Mouse (Mus musculus) forebrain, embryonic 16.5 days (tissue): Measurements from ENCODE around the gene Tspan5. TPM values are rescaled to one million over a fixed set of nuclear protein-coding genes. Genes with fewer than 3 reads are reported as not detected.
A peak's percentile ranks its signal among the peaks of the same experiment; 100 is the strongest.

Experiments used
- ATAC-seq: fragments of 200-750 bp; cut with Nextera tagmentation; 2 replicates; pipeline ENCODE4 v1.8.0; 2017; ENCODE audit warnings: mild to moderate bottlenecking, moderate library complexity
- H3K27ac ChIP-seq: fragments of 300-500 bp; sonication (generic); 2 replicates; pipeline ENCODE4 v1.5.1; 2014; ENCODE audit warnings: low read length, control low read depth
- H3K27me3 ChIP-seq: fragments of 300-500 bp; sonication (generic); replicated peaks from 2 replicates; pipeline ENCODE4 v1.6.1; 2014; ENCODE audit warnings: low read length; ENCODE audit not compliant: control insufficient read depth, insufficient read depth
- H3K36me3 ChIP-seq: fragments of 300-500 bp; sonication (generic); 2 replicates; pipeline ENCODE4 v1.6.1; 2014; ENCODE audit not compliant: control insufficient read depth, insufficient read depth
- H3K4me1 ChIP-seq: fragments of 300-500 bp; sonication (generic); replicated peaks from 2 replicates; pipeline ENCODE4 v1.6.1; 2014; ENCODE audit warnings: low read length; ENCODE audit not compliant: control insufficient read depth, insufficient read depth
- H3K4me2 ChIP-seq: fragments of 300-500 bp; sonication (generic); 2 replicates; pipeline ENCODE4 v1.6.1; 2014; ENCODE audit warnings: mild to moderate bottlenecking, low read length, control low read depth
- H3K4me3 ChIP-seq: fragments of 300-500 bp; sonication (generic); replicated peaks from 2 replicates; pipeline ENCODE4 v1.5.1; 2014; ENCODE audit warnings: mild to moderate bottlenecking, low read length, control low read depth
- H3K9ac ChIP-seq: fragments of 300-500 bp; sonication (generic); replicated peaks from 2 replicates; pipeline ENCODE4 v1.6.1; 2014; ENCODE audit warnings: low read depth, low read length, control low read depth
- H3K9me3 ChIP-seq: fragments of 300-500 bp; sonication (generic); 2 replicates; pipeline ENCODE4 v1.6.1; 2016; ENCODE audit warnings: low read length; ENCODE audit not compliant: control insufficient read depth
- WGBS: fragments of 180-500 bp; shearing (Covaris S2); extraction: QIAGEN DNeasy Blood & Tissue Kit; methylation state at CpG from one replicate; pipeline ENCODE4 v1.1.7; 2014; 5-methylcytosine and 5-hydroxymethylcytosine counted together
- polyA plus RNA-seq: library from polyadenylated mRNA; unstranded; fragments of >200 nt; fragmentation: Nextera tagmentation; extraction: Ambion mirVana; gene quantifications from 2 replicates; pipeline ENCODE4 v1.2.1, GENCODE M21; 2015

Tspan5 gene
- polyA plus RNA-seq, 1 experiment from 2014 or later, result 98.7 TPM

DNA sequence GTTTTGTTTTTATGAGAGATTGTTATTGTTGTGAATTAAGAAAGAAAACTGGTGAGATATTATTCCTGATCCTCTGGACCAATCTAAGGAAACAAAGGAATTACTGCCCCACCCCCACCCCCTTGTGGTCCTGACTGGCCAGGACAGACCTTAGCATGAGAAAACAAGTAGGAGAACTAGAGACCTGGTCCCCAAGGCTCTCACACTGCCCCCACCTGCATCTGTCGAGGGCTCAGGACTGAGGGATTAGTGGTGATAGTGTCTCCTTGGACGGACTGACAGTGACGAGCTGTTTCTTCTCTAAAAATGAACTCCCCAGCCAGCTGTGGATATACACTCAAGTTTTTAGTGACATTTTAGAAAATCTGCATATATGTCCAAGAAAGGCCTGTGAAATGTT lies 70.6 kb downstream of the Tspan5 start:
- H3K4me2 ChIP-seq, result no peak overlapping the region
- H3K4me3 ChIP-seq, result no peak overlapping the region
- H3K36me3 ChIP-seq, result no peaks in the 10 kb centered on the region
- ATAC-seq, result no peak
- WGBS, result 41% methylated on average over 3 of the region's 3 CpGs
- H3K4me1 ChIP-seq, result peaks cover 34% of the 10 kb centered on the region
- H3K27me3 ChIP-seq, result no peaks in the 10 kb centered on the region
- no peak overlapping the region for H3K27ac ChIP-seq
- no peak overlapping the region for H3K9ac ChIP-seq
- no peaks in the 10 kb centered on the region for H3K9me3 ChIP-seq

DNA sequence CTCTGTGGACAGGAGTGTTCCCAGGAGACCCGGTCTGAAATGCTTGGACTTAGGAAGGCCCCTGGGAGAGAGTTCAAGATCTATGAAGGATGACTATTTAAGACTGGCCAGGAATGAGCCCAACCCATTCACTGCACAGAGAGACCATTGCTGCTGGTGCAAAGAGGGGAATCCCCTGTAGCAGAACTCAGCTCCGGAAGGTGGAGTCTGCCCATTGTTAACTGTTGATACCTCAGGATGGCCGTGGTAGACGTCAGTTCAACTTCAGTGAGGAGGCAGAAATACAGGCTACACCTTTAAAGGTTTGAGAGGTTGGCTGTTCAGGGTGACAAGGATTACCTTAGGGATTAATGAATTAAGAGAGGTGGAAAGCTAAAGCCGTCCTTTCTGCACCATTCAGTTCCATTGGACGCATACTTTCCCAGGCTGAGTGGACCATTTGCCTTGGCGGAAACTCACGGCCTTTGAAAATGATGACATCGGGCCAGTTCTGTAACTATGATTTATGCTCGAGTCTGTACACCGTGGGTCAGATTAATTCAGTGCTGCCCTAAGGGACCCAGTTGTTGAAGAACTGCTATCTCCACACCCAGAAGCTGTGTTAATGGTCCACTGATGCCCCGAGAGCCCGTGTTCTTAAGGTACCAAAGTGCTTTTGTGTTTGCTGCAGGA lies 71.3 kb downstream of the Tspan5 start:
- H3K9ac ChIP-seq, result no peak overlapping the region
- H3K27ac ChIP-seq, result no peak overlapping the region
- H3K9me3 ChIP-seq, result no peaks in the 10 kb centered on the region
- no peaks in the 10 kb centered on the region for H3K36me3 ChIP-seq
- no peak for ATAC-seq
- no peaks in the 10 kb centered on the region for H3K27me3 ChIP-seq
- no peak overlapping the region for H3K4me3 ChIP-seq
- 87% methylated on average over 13 of the region's 13 CpGs for WGBS
- peaks cover 31% of the 10 kb centered on the region for H3K4me1 ChIP-seq
- H3K4me2 ChIP-seq, result no peak overlapping the region

DNA sequence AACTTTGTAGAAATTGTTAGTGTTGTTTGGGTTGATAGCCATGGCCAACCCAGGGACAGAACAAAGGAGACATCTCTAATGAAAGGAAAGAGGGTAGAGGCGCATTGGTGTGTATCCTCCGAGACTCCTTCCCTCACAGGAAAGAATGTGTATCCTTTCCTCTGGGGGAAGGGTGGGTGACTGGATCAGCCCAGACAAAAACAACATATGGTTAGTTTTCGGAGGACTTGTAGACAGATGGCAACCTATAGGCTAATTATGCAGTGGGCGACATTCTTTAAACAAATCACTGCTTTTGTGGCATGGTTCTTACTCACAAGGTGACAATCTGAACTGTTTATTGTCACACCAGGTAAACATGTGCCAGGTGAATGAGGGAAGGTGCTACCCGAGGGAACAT lies 72.5 kb downstream of the Tspan5 start:
- Histone ChIP-seq H3K36me3 (no peaks in the 10 kb centered on the region), H3K27ac (peak overlapping the region; percentile 59; the same call in 1 of the 2 replicates), H3K4me1 (peaks cover 26% of the 10 kb centered on the region), H3K9ac (no peak overlapping the region), H3K4me3 (no peak overlapping the region), H3K27me3 (no peaks in the 10 kb centered on the region), H3K9me3 (no peaks in the 10 kb centered on the region), H3K4me2 (no peak overlapping the region)
- peak; percentile 63 for ATAC-seq
- WGBS, result 45% methylated on average over 5 of the region's 5 CpGs

DNA sequence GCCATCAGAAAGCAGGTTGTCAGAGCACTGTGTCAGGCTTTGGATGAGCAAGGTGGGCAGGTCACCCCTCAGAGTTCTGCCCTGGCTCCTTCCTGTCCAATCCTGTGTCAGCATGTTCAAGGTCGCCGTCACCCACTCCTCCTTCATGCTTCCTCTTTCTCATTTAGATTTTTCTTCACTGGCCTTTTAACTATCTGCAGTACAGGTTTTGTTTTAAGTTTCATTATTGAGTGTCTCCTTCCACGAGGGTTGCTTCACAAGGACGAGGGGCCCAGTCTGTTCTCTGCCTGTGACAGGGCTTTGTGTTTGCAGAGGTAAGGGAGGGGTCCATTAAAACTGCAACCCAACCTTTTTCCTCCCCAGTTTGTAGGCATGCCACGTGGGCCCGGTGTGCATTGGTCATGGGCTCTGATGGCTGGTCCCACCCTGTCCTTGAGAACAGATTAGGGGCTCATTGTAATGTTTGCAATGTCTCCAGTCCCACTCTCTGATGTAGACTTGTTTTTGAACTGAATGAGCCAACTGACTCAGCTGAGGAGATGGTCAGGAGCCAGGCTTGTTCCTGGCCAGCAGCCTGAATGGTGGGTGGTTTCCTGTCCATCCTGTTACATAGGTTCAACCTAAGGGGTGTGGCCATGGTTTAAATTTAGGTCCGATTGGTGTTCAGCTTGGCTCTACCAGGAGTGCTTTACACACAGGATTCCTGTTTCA lies 73.3 kb downstream of the Tspan5 start:
- no peaks in the 10 kb centered on the region for H3K36me3 ChIP-seq
- H3K9ac ChIP-seq, result no peak overlapping the region
- H3K9me3 ChIP-seq, result no peaks in the 10 kb centered on the region
- 82% methylated on average over 7 of the region's 7 CpGs for WGBS
- peaks cover 22% of the 10 kb centered on the region for H3K4me1 ChIP-seq
- no peak overlapping the region for H3K4me2 ChIP-seq
- peak overlapping the region; percentile 59; the same call in 1 of the 2 replicates for H3K27ac ChIP-seq
- no peak overlapping the region for H3K4me3 ChIP-seq
- peak; percentile 27; the same call in 1 of the 2 replicates for ATAC-seq
- no peaks in the 10 kb centered on the region for H3K27me3 ChIP-seq

DNA sequence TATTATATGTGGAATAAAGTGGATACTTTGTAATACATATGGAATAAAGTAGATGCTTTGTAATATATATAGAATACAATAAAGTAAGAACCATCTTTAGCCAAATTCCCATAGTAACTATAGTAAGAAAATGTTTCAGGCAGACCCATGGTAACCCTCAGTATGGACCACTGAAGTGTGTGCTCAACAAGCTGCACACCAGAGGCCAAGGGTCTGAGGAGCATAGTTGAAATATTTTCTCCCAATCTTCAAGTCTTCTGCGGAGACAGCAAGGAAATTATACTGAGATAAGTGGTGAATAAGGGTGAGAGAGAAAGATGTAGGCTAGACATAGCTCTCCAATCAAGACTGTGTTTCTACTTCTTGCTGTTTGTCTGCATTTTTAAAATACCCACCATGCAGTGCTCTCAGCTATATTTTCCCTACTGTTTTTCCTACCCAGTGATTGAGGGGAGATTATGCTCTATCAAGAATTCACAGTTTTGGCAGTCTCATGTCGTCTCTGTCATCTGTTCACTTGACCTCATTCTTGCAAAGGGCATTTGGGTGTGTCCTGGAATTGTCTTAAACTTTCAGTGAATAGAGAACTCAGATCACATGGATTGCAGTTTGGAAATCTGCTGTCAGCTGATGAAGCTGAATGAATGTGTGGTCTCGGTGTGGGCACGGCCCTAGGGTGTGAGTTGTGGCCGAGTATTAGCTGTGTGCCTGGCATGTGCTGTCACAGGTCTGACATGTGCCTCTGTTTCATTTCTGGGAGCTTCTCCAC lies 75.1 kb downstream of the Tspan5 start:
- H3K4me3 ChIP-seq, result no peak overlapping the region
- no peak overlapping the region for H3K9ac ChIP-seq
- no peak for ATAC-seq
- H3K27ac ChIP-seq, result no peak overlapping the region
- WGBS, result 44% methylated on average over 5 of the region's 5 CpGs
- no peaks in the 10 kb centered on the region for H3K36me3 ChIP-seq
- H3K9me3 ChIP-seq, result no peaks in the 10 kb centered on the region
- peaks cover 23% of the 10 kb centered on the region for H3K4me1 ChIP-seq
- H3K4me2 ChIP-seq, result no peak overlapping the region
- H3K27me3 ChIP-seq, result no peaks in the 10 kb centered on the region

DNA sequence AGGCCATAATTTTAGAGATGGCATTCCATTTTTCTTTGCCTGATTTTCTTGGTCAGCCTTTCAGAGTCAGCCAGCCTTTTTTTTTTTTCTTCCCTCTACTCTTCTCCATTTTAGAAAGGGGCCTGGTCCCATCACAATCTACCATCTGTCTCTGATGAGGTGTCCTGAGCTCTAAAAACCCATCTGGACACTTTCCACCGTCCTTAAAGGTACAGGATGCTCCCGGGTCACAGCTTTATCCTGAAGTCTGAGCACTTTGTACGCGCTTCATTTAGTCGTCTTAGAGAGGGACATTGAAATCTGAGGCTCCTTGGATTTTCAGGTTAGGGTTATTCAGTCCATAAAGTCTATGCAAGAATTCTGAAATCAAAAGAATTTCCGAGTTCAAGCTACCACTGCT lies 77.9 kb downstream of the Tspan5 start:
- no peak for ATAC-seq
- Histone ChIP-seq H3K27ac (no peak overlapping the region), H3K4me2 (no peak overlapping the region), H3K36me3 (no peaks in the 10 kb centered on the region), H3K4me1 (peaks cover 23% of the 10 kb centered on the region), H3K9ac (no peak overlapping the region), H3K9me3 (no peaks in the 10 kb centered on the region), H3K27me3 (no peaks in the 10 kb centered on the region), H3K4me3 (no peak overlapping the region)
- 82% methylated on average over 6 of the region's 6 CpGs for WGBS

DNA sequence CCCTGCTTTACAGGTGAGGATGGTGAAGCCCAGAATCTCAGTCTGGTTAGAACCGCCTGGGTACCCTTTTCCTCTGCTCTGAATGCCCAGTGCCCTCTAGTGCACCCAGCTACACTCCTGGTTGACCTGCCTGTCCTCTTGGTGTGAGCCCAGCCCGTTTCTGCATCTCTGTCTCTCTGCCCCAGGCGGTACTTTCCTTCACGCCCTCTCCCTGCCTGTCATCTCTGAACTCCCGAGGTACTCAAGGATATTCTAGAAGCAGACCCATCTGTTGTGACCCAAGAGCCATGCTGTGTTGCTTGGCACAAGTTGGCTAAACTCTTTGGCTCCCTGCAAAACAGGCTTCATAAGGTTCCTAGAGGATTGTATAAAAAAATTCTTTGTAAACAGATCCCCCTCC lies 78.3 kb downstream of the Tspan5 start:
- no peak overlapping the region for H3K27ac ChIP-seq
- no peaks in the 10 kb centered on the region for H3K36me3 ChIP-seq
- no peaks in the 10 kb centered on the region for H3K9me3 ChIP-seq
- no peak overlapping the region for H3K4me3 ChIP-seq
- H3K27me3 ChIP-seq, result no peaks in the 10 kb centered on the region
- H3K4me2 ChIP-seq, result no peak overlapping the region
- peaks cover 20% of the 10 kb centered on the region for H3K4me1 ChIP-seq
- WGBS, result 69% methylated on average over 5 of the region's 5 CpGs
- H3K9ac ChIP-seq, result no peak overlapping the region
- no peak for ATAC-seq

DNA sequence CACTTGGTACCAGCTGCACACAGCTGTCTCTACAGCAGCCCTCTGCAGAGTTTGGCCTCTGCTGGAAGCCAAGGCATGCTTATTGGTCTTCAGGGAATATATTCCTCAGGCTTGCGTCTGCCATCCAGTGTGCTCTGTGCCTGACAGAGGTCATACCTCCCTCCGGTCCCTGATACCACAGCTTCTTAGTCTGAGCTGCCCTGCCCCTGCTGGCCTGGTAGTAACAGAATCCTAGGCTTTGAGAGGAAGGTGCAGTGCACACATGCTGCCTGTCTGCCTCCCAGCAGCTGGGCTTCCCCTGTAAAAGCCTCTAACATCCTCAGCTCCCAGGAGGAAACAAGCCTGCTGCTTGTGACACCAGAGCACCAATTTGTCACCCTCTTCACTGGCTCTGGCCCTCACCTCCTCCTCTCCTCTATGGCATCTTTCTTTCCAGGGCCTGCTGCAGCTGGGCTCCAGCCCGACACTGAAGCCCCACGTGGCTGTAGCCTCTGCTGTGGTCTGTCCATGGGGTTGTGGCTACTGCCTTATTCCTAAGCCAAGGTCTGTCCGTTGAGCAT lies 80.0 kb downstream of the Tspan5 start:
- Histone ChIP-seq H3K27ac (no peak overlapping the region), H3K4me2 (no peak overlapping the region), H3K9ac (no peak overlapping the region), H3K27me3 (no peaks in the 10 kb centered on the region), H3K4me1 (peaks cover 20% of the 10 kb centered on the region), H3K9me3 (no peaks in the 10 kb centered on the region), H3K4me3 (no peak overlapping the region), H3K36me3 (no peaks in the 10 kb centered on the region)
- no peak for ATAC-seq
- whole genome bisulfite sequencing, result 68% methylated on average over 5 of the region's 5 CpGs

DNA sequence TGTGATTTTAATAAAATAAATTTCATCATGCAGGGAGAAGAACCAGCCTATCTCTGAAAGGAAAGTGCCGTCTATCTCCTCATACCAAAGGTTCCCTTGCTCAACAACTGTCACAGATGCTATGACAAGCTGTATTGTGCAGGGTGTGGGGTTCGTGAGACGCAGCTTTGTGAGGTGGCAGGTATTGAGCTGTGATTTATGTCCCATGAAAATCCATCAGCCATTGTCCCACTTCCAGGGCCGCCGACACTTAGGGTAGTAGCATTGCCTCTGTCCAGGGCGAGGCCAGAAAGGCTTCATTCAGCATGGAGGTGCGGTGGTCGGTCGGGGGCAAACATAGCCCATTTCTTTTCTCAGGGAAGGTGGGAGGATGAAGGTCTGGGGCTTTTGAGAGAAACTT lies 81.9 kb downstream of the Tspan5 start:
- Histone ChIP-seq H3K9ac (no peak overlapping the region), H3K9me3 (no peaks in the 10 kb centered on the region)
- WGBS, result 40% methylated on average over 9 of the region's 9 CpGs

More for the DNA sequence above, 81.9 kb downstream of the Tspan5 start:
- Histone ChIP-seq H3K27me3 (no peaks in the 10 kb centered on the region), H3K4me1 (peaks cover 18% of the 10 kb centered on the region), H3K36me3 (no peaks in the 10 kb centered on the region), H3K4me2 (no peak overlapping the region), H3K27ac (no peak overlapping the region), H3K4me3 (no peak overlapping the region)
- ATAC-seq, result no peak
